Mouse (Mus musculus) heart, postnatal 0 days (tissue): ENCODE measurements around the gene Tex50.

Experiments used
- CTCF ChIP-seq: IDR thresholded peaks from 2 replicates; pipeline ENCODE4 v1.5.1; 2016; ENCODE audit warnings: antibody characterized with exemption, control low read depth, low read depth
- EP300 ChIP-seq: IDR thresholded peaks from 2 replicates; pipeline ENCODE4 v1.6.1; 2016; ENCODE audit warnings: antibody characterized with exemption, low read depth

DNA sequence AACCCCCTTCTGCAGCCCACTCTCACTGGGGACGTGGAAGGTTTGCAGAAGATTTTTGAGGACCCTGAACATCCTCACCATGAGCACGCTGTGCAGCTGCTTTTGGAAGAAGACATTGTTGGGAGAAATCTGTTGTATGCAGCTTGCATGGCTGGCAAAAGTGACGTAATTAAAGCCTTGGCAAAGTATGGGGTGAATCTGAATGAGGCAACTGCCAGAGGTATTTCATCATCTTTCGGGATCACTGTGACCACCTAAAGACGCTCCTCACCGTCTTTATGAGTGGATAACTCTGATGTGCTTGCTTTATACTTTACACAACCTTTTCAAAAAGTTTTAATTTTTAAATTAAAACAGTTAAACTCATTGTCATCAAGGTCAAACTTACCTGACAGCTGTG is 8.0 kb downstream of the Tex50 start:
- TF ChIP-seq CTCF (no peak), EP300 (no peak)
